Mouse (Mus musculus) stomach, postnatal 0 days (tissue): ENCODE measurements around the gene Rhebl1.

Experiments used
- CTCF ChIP-seq: IDR thresholded peaks from 2 replicates; pipeline ENCODE4 v1.5.1; 2016; ENCODE audit warnings: antibody characterized with exemption, low read depth, mild to moderate bottlenecking, moderate library complexity
- EP300 ChIP-seq: optimal IDR thresholded peaks from 2 replicates; pipeline ENCODE3; 2016; ENCODE audit warnings: antibody characterized with exemption

GRCm38 (mm10) chr15:98852071-98852470, 42.3 kb downstream of the Rhebl1 start:
- TF ChIP-seq CTCF = no peak
- no peak for TF ChIP-seq EP300
